8 mouse cellular contexts compared by ENCODE assay signal in genomic region chr13:40868844-40869587, GRCm38 (mm10). TPM values are rescaled to one million over a fixed set of nuclear protein-coding genes. Genes with fewer than 3 reads are reported as not detected.
DNase-seq lines count a peak whose midpoint lies in the region; ATAC-seq and TF ChIP-seq lines count a peak whose summit lies in the region.

No protein-coding gene starts in this region.

- no peaks in the 10 kb centered on the region for H3K27me3 ChIP-seq in kidney, postnatal 0 days (ENCODE audit: insufficient read depth, low read length)

- no peak for TF ChIP-seq CTCF in bone marrow, adult 2 months (IDR thresholded peaks at IDR 0.05; ENCODE audit: control insufficient read depth, insufficient read depth, low read length)
- TF ChIP-seq CTCF in kidney, postnatal 0 days (IDR thresholded peaks at IDR 0.05; ENCODE audit: low read depth), result no peak

- peak overlapping the region; percentile 34 for H3K4me2 ChIP-seq in kidney, postnatal 0 days (ENCODE audit: low read length)

- no peak overlapping the region for H3K9ac ChIP-seq in kidney, postnatal 0 days (ENCODE audit: low read depth, low read length)

- DNase-seq in ES-CJ7 (ENCODE audit: low read depth, low spot score), result peak; percentile 96
- peak; percentile 78 for DNase-seq in kidney, postnatal 0 days (ENCODE audit: low spot score)
- DNase-seq in c-Kit-positive CD71-positive TER-119-positive erythroid progenitor cells, embryonic 14.5 days (ENCODE audit: low spot score), result no peak
- no peak for DNase-seq in left cerebral cortex, adult 18-20 months (ENCODE audit: low spot score in 2 of 2)
- no peak for DNase-seq in urinary bladder, adult 2 months (ENCODE audit: low spot score)
- no peak for DNase-seq in cerebellum, adult 8-10 months

- no peak overlapping the region for H3K4me3 ChIP-seq in bone marrow, adult 2 months (replicated peaks; ENCODE audit: control insufficient read depth, low read depth, low read length)
- H3K4me3 ChIP-seq in kidney, postnatal 0 days (replicated peaks; ENCODE audit: low read depth, low read length), result no peak overlapping the region

- WGBS in bone marrow, adult 2 months, result 3% methylated on average over 16 of the region's 16 CpGs
- WGBS in kidney, postnatal 0 days, result 12% methylated on average over 15 of the region's 16 CpGs

- peak overlapping the region; percentile 54 for H3K27ac ChIP-seq in bone marrow, adult 2 months (ENCODE audit: control insufficient read depth, insufficient read depth, low read depth, low read length, poor library complexity)
- peak overlapping the region; percentile 55 for H3K27ac ChIP-seq in kidney, postnatal 0 days

- H3K4me1 ChIP-seq in bone marrow, adult 2 months (ENCODE audit: control insufficient read depth, insufficient read depth, low read length), result peaks cover 1% of the 10 kb centered on the region
- H3K4me1 ChIP-seq in kidney, postnatal 0 days (replicated peaks; ENCODE audit: insufficient read depth, low read length), result peaks cover 9% of the 10 kb centered on the region

- TF ChIP-seq POLR2A in bone marrow, adult 2 months (IDR thresholded peaks at IDR 0.05; ENCODE audit: borderline replicate concordance, control insufficient read depth, low read depth, low read length), result no peak

- no peaks in the 10 kb centered on the region for H3K9me3 ChIP-seq in kidney, postnatal 0 days (replicated peaks; ENCODE audit: low read length)

- ATAC-seq in kidney, postnatal 0 days (replicated peaks; ENCODE audit: low FRiP score, low read depth), result peak; percentile 61; the same call in 1 of the 2 replicates
- peak; percentile 98 for ATAC-seq in megakaryocyte, adult 5-6 weeks (ENCODE audit: poor library complexity, severe bottlenecking)

- H3K36me3 ChIP-seq in kidney, postnatal 0 days (ENCODE audit: insufficient read depth, low read length), result no peaks in the 10 kb centered on the region

RNA-seq across cellular contexts. Expression of gene Gcnt2, which starts 9.5 kb away (rescaled TPM):
- polyA plus RNA-seq in bone marrow, adult 2 months (2011; ENCODE audit: insufficient read depth, insufficient read length, low replicate concordance, missing spikeins), result 6.0 and 18.2 TPM in 2 replicates
- polyA plus RNA-seq in kidney, postnatal 0 days (2015; fragmentation: Nextera tagmentation; extraction: Ambion mirVana), result 7.1 and 7.3 TPM in 2 replicates
- 22.7 and 23.6 TPM in 2 replicates for total RNA-seq in megakaryocyte, adult 5-6 weeks (2015)
- total RNA-seq in megakaryocyte, adult 5-6 weeks (2017), result 11.7 and 15.3 TPM in 2 replicates
- 10 to 100 TPM; 21.5 to 26.9 TPM for total RNA-seq in left cerebral cortex, adult 18-20 months (2021)
- polyA plus RNA-seq in urinary bladder, adult 2 months (2012; rRNA removed), result 10.3 and 20.4 TPM in 2 replicates

Comparison
In these comparisons a context has a peak if more than half of its experiments do, and no peak if none do; other contexts are left out.
1. DNase-seq: peak in ES-CJ7 (single experiment) and kidney, postnatal 0 days (single experiment); none in c-Kit-positive CD71-positive TER-119-positive erythroid progenitor cells, embryonic 14.5 days (single experiment), left cerebral cortex, adult 18-20 months (0 of 2), urinary bladder, adult 2 months (single experiment) and cerebellum, adult 8-10 months (single experiment).